Mouse (Mus musculus) neural tube, embryonic 15.5 days (tissue): ENCODE measurements around the gene Tut4. TPM values are rescaled to one million over a fixed set of nuclear protein-coding genes. Genes with fewer than 3 reads are reported as not detected.

Source experiments
- polyA plus RNA-seq: library from polyadenylated mRNA; unstranded; fragments of >200 nt; fragmentation: Nextera tagmentation; extraction: Ambion mirVana; gene quantifications from 2 replicates; pipeline ENCODE4 v1.2.1, GENCODE M21; 2015

Tut4 gene
- polyA plus RNA-seq, 1 experiment from 2014 or later, result 49.4 TPM

Other genes with a start within 250 kb of the Tut4 start
- 0.06 and 0.08 TPM in 2 replicates for gene Zyg11a, start 241.4 kb upstream of the Tut4 start, polyA plus RNA-seq
- 23.3 and 28.8 TPM in 2 replicates for gene Zyg11b, start 158.3 kb upstream of the Tut4 start, polyA plus RNA-seq
- 42.6 and 46.8 TPM in 2 replicates for gene Coa7, start 131.3 kb upstream of the Tut4 start, polyA plus RNA-seq
- gene Shisal2a, start 76.1 kb upstream of the Tut4 start, polyA plus RNA-seq, result 4.0 and 6.3 TPM in 2 replicates
- gene Gpx7, start 52.5 kb upstream of the Tut4 start, polyA plus RNA-seq, result 36.9 and 37.9 TPM in 2 replicates
- 73.2 and 77.2 TPM in 2 replicates for gene Prpf38a, start 119.9 kb downstream of the Tut4 start, polyA plus RNA-seq
- 1.3 and 4.3 TPM in 2 replicates for gene Orc1, start 120.0 kb downstream of the Tut4 start, polyA plus RNA-seq
- gene Cc2d1b, start 160.5 kb downstream of the Tut4 start, polyA plus RNA-seq, result 18.2 and 19.8 TPM in 2 replicates